24 mouse cellular contexts compared by ENCODE assay signal in genomic region chr14:18903553-18903952, GRCm38 (mm10). TPM values are rescaled to one million over a fixed set of nuclear protein-coding genes. Genes with fewer than 3 reads are reported as not detected.
DNase-seq lines count a peak whose midpoint lies in the region; ATAC-seq and TF ChIP-seq lines count a peak whose summit lies in the region.
"Had no signal": no experiment of that assay in that cellular context is flagged by ENCODE, and none has a peak within 500 bp of the region (broad histone marks: within the 10 kb centered on the region; RNA-seq: fewer than 3 reads in every experiment).

No protein-coding gene starts in this region.

- no peak for TF ChIP-seq CTCF in layer of hippocampus, adult 2 months (conservative IDR thresholded peaks at IDR 0.05)

- ATAC-seq in frontal cortex, adult (ENCODE audit: low TSS enrichment): peak; percentile 97
- ATAC-seq in hindbrain, embryonic 13.5 days (ENCODE audit: low FRiP score): no peak
- ATAC-seq: activated CD4-positive, CD25-positive, alpha-beta regulatory T cell, adult 4 months; forebrain, embryonic 14.5 days; forebrain, postnatal 0 days; hindbrain, postnatal 0 days had no signal

- H3K9ac ChIP-seq in hindbrain, embryonic 13.5 days: no peak overlapping the region
- H3K9ac ChIP-seq: forebrain, postnatal 0 days; hindbrain, embryonic 14.5 days had no signal

- no peaks in the 10 kb centered on the region for H3K9me3 ChIP-seq in hindbrain, embryonic 13.5 days
- H3K9me3 ChIP-seq: hindbrain, embryonic 10.5 days had no signal

- no peak for DNase-seq in frontal cortex, postnatal 10 days (ENCODE audit: low spot score in 2 of 2)
- DNase-seq in layer of hippocampus, adult 2 months (ENCODE audit: low spot score in 2 of 2): peak; percentile 41 to 42
- no peak for DNase-seq in layer of hippocampus, postnatal 10 days (ENCODE audit: low spot score in 2 of 2)
- DNase-seq in right cerebral cortex, adult 18-20 months: peak; percentile 48
- DNase-seq in right cerebral cortex, postnatal 4 days: no peak
- no peak for DNase-seq in heart, postnatal 25 days (ENCODE audit: low spot score)
- DNase-seq: adrenal gland, adult 8-10 months; adrenal gland, postnatal 25 days; cerebellum, adult 18-20 months; cerebellum, adult 9-10 months; cerebellum, postnatal 14 days; forebrain, postnatal 0 days; gastrocnemius, postnatal 10 days; gastrocnemius, postnatal 36 days; heart, adult 11 months; heart, postnatal 36 days had no signal

- H3K4me1 ChIP-seq in hindbrain, embryonic 13.5 days (replicated peaks): no peaks in the 10 kb centered on the region
- H3K4me1 ChIP-seq: hindbrain, embryonic 10.5 days had no signal

- H3K27ac ChIP-seq in layer of hippocampus, adult 2 months: 0 out of 2 replicates have a peak overlapping the region, but pooled peaks have one; percentile 70
- no peak overlapping the region for H3K27ac ChIP-seq in hindbrain, embryonic 13.5 days
- H3K27ac ChIP-seq: hindbrain, embryonic 10.5 days; hindbrain, embryonic 14.5 days; hindbrain, postnatal 0 days had no signal

- H3K27me3 ChIP-seq in hindbrain, embryonic 13.5 days: no peaks in the 10 kb centered on the region

- no peaks in the 10 kb centered on the region for H3K36me3 ChIP-seq in hindbrain, embryonic 13.5 days
- H3K36me3 ChIP-seq: hindbrain, embryonic 10.5 days had no signal

- no peak overlapping the region for H3K4me3 ChIP-seq in layer of hippocampus, adult 2 months
- H3K4me3 ChIP-seq in hindbrain, embryonic 13.5 days: no peak overlapping the region
- H3K4me3 ChIP-seq: hindbrain, embryonic 10.5 days had no signal

- H3K4me2 ChIP-seq in hindbrain, embryonic 13.5 days: no peak overlapping the region
- H3K4me2 ChIP-seq: heart, embryonic 11.5 days; hindbrain, embryonic 14.5 days had no signal

- intact Hi-C loops in heart, postnatal 25 days (cut with DNase I): no loop called here

RNA-seq across cellular contexts. Expression of gene Ube2e2, which starts 9.5 kb away (rescaled TPM):
- 100 to 1,000 TPM; 204 to 207 TPM for total RNA-seq in layer of hippocampus, adult 2 months (2021)
- 100 to 1,000 TPM; 168 to 171 TPM for total RNA-seq in layer of hippocampus, postnatal 10 days (2021)
- 112 and 121 TPM in 2 replicates for polyA plus RNA-seq in hindbrain, embryonic 13.5 days (2015; fragmentation: Nextera tagmentation; extraction: Ambion mirVana)
- total RNA-seq in heart, postnatal 25 days (2021): 10 to 100 TPM; 14.3 to 15.3 TPM

Comparison
In these comparisons a context has a peak if more than half of its experiments do, and no peak if none do; other contexts are left out.
1. DNase-seq: peak in layer of hippocampus, adult 2 months (2 of 2) and right cerebral cortex, adult 18-20 months (single experiment); none in frontal cortex, postnatal 10 days (0 of 2), layer of hippocampus, postnatal 10 days (0 of 2), right cerebral cortex, postnatal 4 days (single experiment) and heart, postnatal 25 days (single experiment).
2. RNA of gene Ube2e2, which starts 9.5 kb away (total RNA-seq): 204 to 207 TPM in layer of hippocampus, adult 2 months and 168 to 171 TPM in layer of hippocampus, postnatal 10 days; 14.3 to 15.3 TPM in heart, postnatal 25 days; every median in the first group is over 10 times any median in the second.